In the genomic region with DNA sequence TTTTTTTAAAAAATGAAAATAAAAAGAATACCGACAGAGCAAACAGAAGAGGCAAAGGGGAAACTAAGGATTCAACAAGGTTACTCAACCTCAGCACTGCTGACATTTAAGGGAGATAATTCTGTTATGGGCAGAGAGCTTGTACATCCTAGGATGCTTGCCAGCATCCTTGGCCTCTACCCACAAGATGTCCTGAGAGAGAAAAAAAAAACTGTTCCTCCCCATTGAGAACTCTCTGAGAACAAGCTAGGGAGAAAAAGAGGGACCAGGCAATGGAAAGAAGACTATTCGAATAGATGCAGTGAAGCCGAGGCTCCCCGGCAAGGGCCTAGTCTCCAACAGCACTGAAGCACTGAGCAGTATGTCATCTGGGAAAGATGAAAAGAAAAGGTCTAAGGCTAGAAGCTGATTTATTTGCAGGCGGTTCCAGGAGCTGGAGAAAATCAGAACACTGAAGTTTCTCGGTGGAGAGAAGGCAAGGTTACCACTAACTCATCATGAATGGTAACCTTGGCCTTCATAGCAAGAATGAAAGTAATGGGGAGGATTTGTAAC, we compare ENCODE assay signal across 25 mouse cellular contexts. TPM values are rescaled to one million over a fixed set of nuclear protein-coding genes. Genes with fewer than 3 reads are reported as not detected.
A peak's percentile ranks its signal among the peaks of the same experiment; 100 is the strongest.
DNase-seq lines count a peak whose midpoint lies in the region; ATAC-seq and TF ChIP-seq lines count a peak whose summit lies in the region.
"Had no signal": no experiment of that assay in that cellular context is flagged by ENCODE, and none has a peak within 500 bp of the region (broad histone marks: within the 10 kb centered on the region; RNA-seq: fewer than 3 reads in every experiment).

No protein-coding gene starts in this region.

- TF ChIP-seq CTCF in midbrain, postnatal 0 days (IDR thresholded peaks at IDR 0.05) = no peak

- H3K9ac ChIP-seq in midbrain, postnatal 0 days (replicated peaks; ENCODE audit: low read length, poor library complexity, severe bottlenecking) = no peak overlapping the region
- H3K9ac ChIP-seq: heart, embryonic 13.5 days; hindbrain, embryonic 13.5 days; liver, embryonic 15.5 days had no signal

- no peak overlapping the region for H3K4me3 ChIP-seq in midbrain, postnatal 0 days (ENCODE audit: low read depth, low read length)
- H3K4me3 ChIP-seq: forebrain, embryonic 10.5 days; heart, embryonic 13.5 days; hindbrain, embryonic 13.5 days; liver, embryonic 15.5 days had no signal

- no peaks in the 10 kb centered on the region for H3K27me3 ChIP-seq in midbrain, postnatal 0 days (ENCODE audit: insufficient read depth, low read length)
- H3K27me3 ChIP-seq: heart, embryonic 13.5 days; liver, embryonic 15.5 days had no signal

- peak; percentile 18 for DNase-seq in ovary, adult 18-20 months (ENCODE audit: low spot score)
- DNase-seq in ovary, postnatal 36 days (ENCODE audit: low spot score) = no peak
- DNase-seq in brain, adult 2 months (ENCODE audit: low read depth, low spot score) = peak; percentile 75
- DNase-seq in cerebellum, adult 9-10 months = peak; percentile 70
- DNase-seq in layer of hippocampus, postnatal 36 days = no peak
- DNase-seq in midbrain, postnatal 0 days (ENCODE audit: low spot score) = no peak
- no peak for DNase-seq in urinary bladder, adult 2 months (ENCODE audit: low spot score)
- DNase-seq: gastrocnemius, postnatal 14 days; heart, postnatal 36 days; kidney, adult 11 months; kidney, postnatal 4 days; layer of hippocampus, adult 9-11 months; left cerebral cortex, postnatal 4 days; liver; retina, postnatal 1 day; right cerebral cortex, postnatal 25 days; spleen, adult 18-20 months had no signal

- no peak overlapping the region for H3K27ac ChIP-seq in midbrain, postnatal 0 days (ENCODE audit: low read depth, low read length)
- H3K27ac ChIP-seq: forebrain, embryonic 10.5 days; heart, embryonic 13.5 days; hindbrain, embryonic 13.5 days; liver, embryonic 15.5 days had no signal

- no peaks in the 10 kb centered on the region for H3K9me3 ChIP-seq in midbrain, postnatal 0 days (ENCODE audit: low read length)
- H3K9me3 ChIP-seq: forebrain, embryonic 10.5 days; heart, embryonic 13.5 days; hindbrain, embryonic 13.5 days; liver, embryonic 15.5 days had no signal

- no peaks in the 10 kb centered on the region for H3K4me1 ChIP-seq in midbrain, postnatal 0 days (ENCODE audit: insufficient read depth, low read length)
- H3K4me1 ChIP-seq: forebrain, embryonic 10.5 days; heart, embryonic 13.5 days; hindbrain, embryonic 13.5 days; liver, embryonic 15.5 days had no signal

- H3K36me3 ChIP-seq in midbrain, postnatal 0 days (ENCODE audit: insufficient read depth, low read length) = no peaks in the 10 kb centered on the region
- H3K36me3 ChIP-seq: heart, embryonic 13.5 days; hindbrain, embryonic 13.5 days; liver, embryonic 15.5 days had no signal

- WGBS in midbrain, postnatal 0 days = 89% methylated on average over 6 of the region's 6 CpGs

- no peak for ATAC-seq in midbrain, postnatal 0 days (ENCODE audit: low FRiP score)
- ATAC-seq: CD4-positive, CD25-positive, alpha-beta regulatory T cell, adult 4 months; forebrain, embryonic 16.5 days had no signal

- H3K4me2 ChIP-seq in midbrain, postnatal 0 days (ENCODE audit: low read depth, low read length, poor library complexity, severe bottlenecking) = no peak overlapping the region
- H3K4me2 ChIP-seq: heart, embryonic 13.5 days; hindbrain, embryonic 13.5 days; liver, embryonic 15.5 days; midbrain, embryonic 11.5 days had no signal

RNA-seq across cellular contexts. Expression of a gene that starts 22.4 kb away (rescaled TPM):
- 100 to 1,000 TPM; 105 to 106 TPM for total RNA-seq in layer of hippocampus, postnatal 36 days (2021)
- 15.4 and 18.3 TPM in 2 replicates for total RNA-seq in midbrain, postnatal 0 days (2014; rRNA removed)
- 3.4 and 3.7 TPM in 2 replicates for polyA plus RNA-seq in midbrain, postnatal 0 days (2015; fragmentation: Nextera tagmentation; extraction: Ambion mirVana)
- polyA plus RNA-seq in urinary bladder, adult 2 months (2012; rRNA removed) = 2.8 and 3.2 TPM in 2 replicates
- total RNA-seq: monocyte, adult 5-6 weeks had no signal

Comparison
In these comparisons a context has a peak if more than half of its experiments do, and no peak if none do; other contexts are left out.
1. DNase-seq: peak in ovary, adult 18-20 months (single experiment), brain, adult 2 months (single experiment) and cerebellum, adult 9-10 months (single experiment); none in ovary, postnatal 36 days (single experiment), layer of hippocampus, postnatal 36 days (0 of 2), midbrain, postnatal 0 days (single experiment) and urinary bladder, adult 2 months (single experiment).